Mouse (Mus musculus) liver, adult 2 months (tissue): ENCODE measurements around the gene Cct5. TPM values are rescaled to one million over a fixed set of nuclear protein-coding genes. Genes with fewer than 3 reads are reported as not detected.

Experiments
- DNase-seq: peaks from one replicate; pipeline ENCODE4 v3.0.0-alpha.2; 2011; ENCODE audit warnings: low read depth, low spot score; ENCODE audit errors: extremely low read depth
- H3K27ac ChIP-seq: fragments of 200-500 bp; replicated peaks from 2 replicates; pipeline ENCODE4 v1.5.1; 2012; ENCODE audit warnings: low read depth, mild to moderate bottlenecking, control low read depth, inconsistent platforms, low read length; ENCODE audit not compliant: insufficient read depth
- H3K27me3 ChIP-seq: fragments of 200-500 bp; 2 replicates; pipeline ENCODE4 v1.6.1; 2012; ENCODE audit warnings: mild to moderate bottlenecking, moderate library complexity, low read length, inconsistent platforms; ENCODE audit not compliant: control insufficient read depth, insufficient read depth
- H3K36me3 ChIP-seq: fragments of 200-500 bp; 2 replicates; pipeline ENCODE4 v1.6.1; 2012; ENCODE audit warnings: low read length, inconsistent platforms; ENCODE audit not compliant: control insufficient read depth, insufficient read depth
- H3K4me1 ChIP-seq: fragments of 200-500 bp; 2 replicates; pipeline ENCODE4 v1.6.1; 2011; ENCODE audit warnings: low read length; ENCODE audit not compliant: control insufficient read depth, insufficient read depth
- H3K4me3 ChIP-seq: fragments of 200-500 bp; 2 replicates; pipeline ENCODE4 v1.5.1; 2011; ENCODE audit warnings: low read depth, mild to moderate bottlenecking, control low read depth, low read length, moderate library complexity; ENCODE audit not compliant: insufficient read depth
- H3K79me2 ChIP-seq: fragments of 200-500 bp; 2 replicates; pipeline ENCODE4 v1.6.1; 2012; ENCODE audit warnings: inconsistent platforms, mild to moderate bottlenecking, low read length, moderate library complexity; ENCODE audit not compliant: control insufficient read depth, insufficient read depth
- H3K9ac ChIP-seq: fragments of 200-500 bp; 2 replicates; pipeline ENCODE4 v1.6.1; 2012; ENCODE audit warnings: low read depth, mild to moderate bottlenecking, control low read depth, inconsistent platforms, low read length
- CTCF ChIP-seq: fragments of 200-500 bp; IDR thresholded peaks from 2 replicates; pipeline ENCODE4 v1.5.1; 2011; ENCODE audit warnings: low read depth, low read length, control low read depth
- POLR2A ChIP-seq: fragments of 200-500 bp; IDR thresholded peaks from 2 replicates; pipeline ENCODE4 v1.6.1; 2011; ENCODE audit warnings: low read length, control low read depth; ENCODE audit not compliant: insufficient read depth; ENCODE audit errors: extremely low read depth
- WGBS: fragments of 180-500 bp; shearing (Covaris S2); methylation state at CpG from one replicate; pipeline ENCODE4 v1.1.7; 2018; 5-methylcytosine and 5-hydroxymethylcytosine counted together
- polyA plus RNA-seq: library from polyadenylated mRNA; depleted of rRNA; stranded (reverse); fragments of >200 nt; gene quantifications from 2 replicates; pipeline ENCODE4 v1.2.3, GENCODE M21; 2012
- total RNA-seq: library from RNA; depleted of rRNA; stranded (reverse); fragments of >200 nt; gene quantifications from 2 replicates; pipeline ENCODE4 v1.2.3, GENCODE M21; 2014

The Cct5 gene
- total and polyA plus RNA-seq, 2 experiments, result 73.6 to 180 TPM

DNA sequence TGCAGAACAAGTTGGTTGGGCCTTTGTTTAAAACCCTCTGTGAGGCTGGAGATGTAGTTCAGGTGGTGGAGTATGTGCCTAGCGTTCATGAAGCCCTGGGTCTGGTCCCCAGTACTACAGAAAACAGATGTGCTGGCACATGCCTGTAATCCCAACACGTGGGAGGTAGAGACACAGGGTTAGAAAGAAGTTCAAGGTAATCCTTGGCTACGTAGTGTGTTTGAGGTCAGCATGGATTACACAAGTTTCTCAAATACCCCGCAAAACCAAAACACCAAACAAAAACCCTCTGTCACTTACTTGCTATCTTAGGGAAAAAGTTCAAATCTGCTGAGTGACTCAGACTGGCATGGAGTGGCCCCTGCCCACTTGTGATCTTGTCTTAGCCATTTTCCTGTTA, 10.4 kb upstream of the Cct5 start:
- 33% methylated on average over 4 of the region's 4 CpGs for WGBS
- H3K36me3 ChIP-seq, result peaks cover 1% of the 10 kb centered on the region; the same call in 1 of the 2 replicates
- H3K79me2 ChIP-seq, result no peaks in the 10 kb centered on the region; the same call in 1 of the 2 replicates
- peaks cover 6% of the 10 kb centered on the region for H3K4me1 ChIP-seq
- H3K4me3 ChIP-seq, result no peak overlapping the region
- H3K27ac ChIP-seq, result no peak overlapping the region; the same call in 1 of the 2 replicates
- H3K27me3 ChIP-seq, result no peaks in the 10 kb centered on the region
- no peak overlapping the region for H3K9ac ChIP-seq
- TF ChIP-seq POLR2A (no peak), CTCF (no peak)
- DNase-seq, result peak; percentile 87

DNA sequence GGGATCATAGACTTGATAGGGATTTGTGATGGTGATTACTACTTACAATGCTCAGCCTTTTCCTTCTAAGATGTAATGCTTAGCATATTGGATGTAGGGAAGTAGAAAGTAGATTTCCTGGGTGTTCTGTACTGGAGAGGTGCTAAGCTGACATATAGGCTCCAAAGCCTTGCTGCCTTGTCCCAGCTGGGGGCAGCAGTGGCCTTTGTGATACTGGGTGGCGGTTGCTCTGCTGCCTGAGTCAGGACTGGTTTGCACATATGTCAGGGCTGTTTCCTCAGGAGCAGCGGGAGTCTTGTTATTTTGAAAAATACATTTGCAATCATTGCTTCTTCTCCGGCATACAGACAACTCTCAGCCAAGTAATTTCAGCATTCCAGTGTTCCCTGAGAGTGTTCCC, 9.4 kb upstream of the Cct5 start:
- Histone ChIP-seq H3K27ac (no peak overlapping the region), H3K4me3 (no peak overlapping the region), H3K36me3 (no peaks in the 10 kb centered on the region; the same call in 1 of the 2 replicates), H3K27me3 (no peaks in the 10 kb centered on the region), H3K79me2 (no peaks in the 10 kb centered on the region; the same call in 1 of the 2 replicates), H3K4me1 (peaks cover 7% of the 10 kb centered on the region), H3K9ac (no peak overlapping the region)
- TF ChIP-seq CTCF (peak; percentile 61), POLR2A (no peak)
- DNase-seq, result no peak
- 81% methylated on average over 3 of the region's 3 CpGs for WGBS

GRCm38 (mm10) chr15:31606821-31607220, 5.2 kb upstream of the Cct5 start:
- WGBS, result 24% methylated on average over 6 of the region's 6 CpGs
- Histone ChIP-seq H3K27me3 (no peaks in the 10 kb centered on the region), H3K4me1 (peaks cover 11% of the 10 kb centered on the region), H3K27ac (peak overlapping the region; percentile 72), H3K36me3 (no peaks in the 10 kb centered on the region; the same call in 1 of the 2 replicates), H3K79me2 (no peaks in the 10 kb centered on the region; the same call in 1 of the 2 replicates), H3K4me3 (no peak overlapping the region), H3K9ac (no peak overlapping the region)
- no peak for TF ChIP-seq CTCF
- TF ChIP-seq POLR2A, result no peak
- DNase-seq, result peak; percentile 95

DNA sequence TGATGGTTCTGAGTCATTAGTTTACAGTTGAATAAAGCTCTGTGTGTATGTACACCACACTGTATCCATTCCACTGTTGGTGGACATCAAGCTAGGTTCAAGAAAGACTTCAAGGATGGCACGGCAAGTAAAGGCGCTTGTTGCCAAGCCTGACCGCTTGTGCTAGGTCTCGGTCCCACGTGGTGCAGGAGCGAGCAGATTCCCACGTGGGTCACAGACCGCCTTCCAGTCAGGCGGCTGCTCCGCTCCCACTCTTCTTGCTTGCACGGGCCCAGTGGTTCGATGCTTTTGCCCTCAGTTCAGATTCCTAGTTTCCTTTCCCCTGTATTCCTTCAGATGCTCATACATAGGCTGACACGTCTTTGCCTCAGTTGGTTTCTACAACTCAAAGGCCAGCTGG, 1.5 kb upstream of the Cct5 start:
- no peak overlapping the region for H3K4me3 ChIP-seq
- TF ChIP-seq POLR2A (no peak), CTCF (no peak)
- H3K36me3 ChIP-seq, result peaks cover under 1% of the 10 kb centered on the region; the same call in 1 of the 2 replicates
- H3K27me3 ChIP-seq, result no peaks in the 10 kb centered on the region
- H3K9ac ChIP-seq, result no peak overlapping the region
- H3K27ac ChIP-seq, result no peak overlapping the region
- no peak for DNase-seq
- 80% methylated on average over 13 of the region's 13 CpGs for WGBS
- H3K79me2 ChIP-seq, result peaks cover 23% of the 10 kb centered on the region
- peaks cover 22% of the 10 kb centered on the region for H3K4me1 ChIP-seq

GRCm38 (mm10) chr15:31602426-31602825, 822 bp upstream of the Cct5 start:
- Histone ChIP-seq H3K4me3 (peak overlapping the region; percentile 97), H3K9ac (peak overlapping the region; percentile 70), H3K27ac (peak overlapping the region; percentile 46; the same call in 1 of the 2 replicates), H3K27me3 (no peaks in the 10 kb centered on the region), H3K79me2 (peaks cover 23% of the 10 kb centered on the region), H3K36me3 (peaks cover 6% of the 10 kb centered on the region; the same call in 1 of the 2 replicates), H3K4me1 (peaks cover 21% of the 10 kb centered on the region)
- WGBS, result under 1% methylated on average over 15 of the region's 15 CpGs
- TF ChIP-seq POLR2A (no peak), CTCF (peak; percentile 67)
- DNase-seq, result peak; percentile 70

GRCm38 (mm10) chr15:31601279-31601645, 342 bp downstream of the Cct5 start:
- H3K4me1 ChIP-seq, result peaks cover 15% of the 10 kb centered on the region
- WGBS, result under 1% methylated on average over 33 of the region's 33 CpGs
- H3K27me3 ChIP-seq, result no peaks in the 10 kb centered on the region
- TF ChIP-seq CTCF, result no peak
- no peak for TF ChIP-seq POLR2A
- peaks cover 23% of the 10 kb centered on the region for H3K79me2 ChIP-seq
- H3K27ac ChIP-seq, result peak overlapping the region; percentile 72
- H3K9ac ChIP-seq, result peak overlapping the region; percentile 79
- H3K4me3 ChIP-seq, result peak overlapping the region; percentile 84
- DNase-seq, result no peak
- H3K36me3 ChIP-seq, result peaks cover 13% of the 10 kb centered on the region
